11 mouse cellular contexts compared by ENCODE assay signal in the genomic region with DNA sequence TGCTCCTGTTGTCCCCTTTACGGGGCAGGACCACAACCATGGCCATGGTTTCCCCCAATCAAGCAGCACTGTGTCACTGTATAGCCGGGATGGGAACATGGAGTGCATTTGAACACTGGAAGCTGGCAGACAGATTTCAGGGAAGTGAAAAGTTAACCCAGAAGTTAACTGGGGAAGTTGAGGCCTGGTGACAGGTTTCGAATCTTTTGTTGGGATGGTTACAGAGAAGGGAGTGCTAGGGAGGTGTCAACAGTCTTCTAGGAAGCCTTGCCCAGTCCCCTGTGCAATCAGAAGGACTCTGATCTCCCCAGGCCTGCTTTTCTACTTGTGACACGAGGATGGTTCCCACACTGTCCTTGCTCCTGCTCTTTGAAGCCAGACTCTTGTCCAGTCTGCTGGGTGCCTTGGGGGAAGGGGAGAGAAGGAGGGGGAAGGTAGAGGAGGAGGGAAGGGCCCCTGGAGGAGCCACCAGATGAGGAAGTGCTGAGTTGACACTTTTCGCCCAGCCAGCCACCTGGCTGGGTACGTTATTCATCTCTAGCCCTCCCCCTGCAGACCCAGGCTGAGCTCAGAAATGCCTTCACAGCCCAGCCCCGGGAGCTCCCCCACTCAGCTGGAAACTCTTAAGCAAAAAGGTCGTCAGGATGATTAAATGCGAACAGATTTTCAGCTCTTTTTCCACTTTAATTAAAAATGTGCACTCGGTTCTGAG. TPM values are rescaled to one million over a fixed set of nuclear protein-coding genes. Genes with fewer than 3 reads are reported as not detected.
DNase-seq lines count a peak whose midpoint lies in the region; ATAC-seq lines count a peak whose summit lies in the region.
"Had no signal": no experiment of that assay in that cellular context is flagged by ENCODE, and none has a peak within 500 bp of the region (broad histone marks: within the 10 kb centered on the region; RNA-seq: fewer than 3 reads in every experiment).

No protein-coding gene starts in this region.

- H3K4me1 ChIP-seq in kidney, embryonic 15.5 days: peaks cover 63% of the 10 kb centered on the region
- H3K4me1 ChIP-seq in embryonic facial prominence, embryonic 10.5 days: peaks cover 56% of the 10 kb centered on the region
- peaks cover 61% of the 10 kb centered on the region for H3K4me1 ChIP-seq in limb, embryonic 10.5 days

- peaks cover 48% of the 10 kb centered on the region for H3K27me3 ChIP-seq in kidney, embryonic 15.5 days
- H3K27me3 ChIP-seq in embryonic facial prominence, embryonic 10.5 days (replicated peaks; ENCODE audit: low read depth, poor library complexity, severe bottlenecking): peaks cover 100% of the 10 kb centered on the region
- peaks cover 97% of the 10 kb centered on the region for H3K27me3 ChIP-seq in limb, embryonic 10.5 days (ENCODE audit: low read depth, poor library complexity, severe bottlenecking)

- no peak overlapping the region for H3K9ac ChIP-seq in kidney, embryonic 15.5 days

- peak; percentile 82 for ATAC-seq in kidney, embryonic 15.5 days (replicated peaks; ENCODE audit: low FRiP score)
- ATAC-seq: lung, postnatal 0 days had no signal

- 23% methylated on average over 10 of the region's 10 CpGs for WGBS in kidney, embryonic 15.5 days
- 16% methylated on average over 10 of the region's 10 CpGs for WGBS in embryonic facial prominence, embryonic 10.5 days
- 11% methylated on average over 10 of the region's 10 CpGs for WGBS in limb, embryonic 10.5 days

- H3K27ac ChIP-seq in kidney, embryonic 15.5 days: peak overlapping the region; percentile 77
- peak overlapping the region; percentile 32; the same call in 1 of the 2 replicates for H3K27ac ChIP-seq in embryonic facial prominence, embryonic 10.5 days (replicated peaks)
- peak overlapping the region; percentile 27 for H3K27ac ChIP-seq in limb, embryonic 10.5 days

- H3K4me3 ChIP-seq in kidney, embryonic 15.5 days (replicated peaks): no peak overlapping the region
- peak overlapping the region; percentile 26; the same call in 1 of the 2 replicates for H3K4me3 ChIP-seq in embryonic facial prominence, embryonic 10.5 days
- no peak overlapping the region for H3K4me3 ChIP-seq in limb, embryonic 10.5 days

- no peaks in the 10 kb centered on the region for H3K9me3 ChIP-seq in kidney, embryonic 15.5 days (replicated peaks)
- H3K9me3 ChIP-seq in embryonic facial prominence, embryonic 10.5 days: no peaks in the 10 kb centered on the region
- H3K9me3 ChIP-seq in limb, embryonic 10.5 days (replicated peaks): no peaks in the 10 kb centered on the region

- H3K4me2 ChIP-seq in kidney, embryonic 15.5 days: peak overlapping the region; percentile 1; the same call in 1 of the 2 replicates

- H3K36me3 ChIP-seq in kidney, embryonic 15.5 days: no peaks in the 10 kb centered on the region
- no peaks in the 10 kb centered on the region for H3K36me3 ChIP-seq in embryonic facial prominence, embryonic 10.5 days (replicated peaks)
- no peaks in the 10 kb centered on the region for H3K36me3 ChIP-seq in limb, embryonic 10.5 days

- no peak for DNase-seq in kidney, adult 18-20 months
- DNase-seq in embryonic facial prominence, embryonic 10.5 days (ENCODE audit: low spot score): peak; percentile 66
- DNase-seq in limb, embryonic 10.5 days (ENCODE audit: low spot score): peak; percentile 64
- peak; percentile 28 for DNase-seq in retina, embryonic 14.5 days (ENCODE audit: low spot score)
- no peak for DNase-seq in layer of hippocampus, adult 8-10 months (ENCODE audit: low spot score in 2 of 2)
- no peak for DNase-seq in adrenal gland, postnatal 14 days
- DNase-seq: adrenal gland, adult 2 months; cerebellum, adult 11-12 months; heart, postnatal 36 days had no signal

RNA-seq across cellular contexts. Expression of a gene that starts 8.1 kb away (rescaled TPM):
- polyA plus RNA-seq in kidney, embryonic 15.5 days (2015; fragmentation: Nextera tagmentation; extraction: Ambion mirVana): 25.8 and 28.7 TPM in 2 replicates
- 21.7 and 23.5 TPM in 2 replicates for polyA plus RNA-seq in embryonic facial prominence, embryonic 10.5 days (2016; fragmentation: Nextera tagmentation; extraction: Ambion mirVana)
- polyA plus RNA-seq in limb, embryonic 10.5 days (2016; fragmentation: Nextera tagmentation; extraction: Ambion mirVana): 9.7 and 16.3 TPM in 2 replicates
- 1 to 10 TPM; 1.9 to 2.8 (median 2.3) TPM for total RNA-seq in layer of hippocampus, adult 8-10 months (2022)
- 5.6 and 14.3 TPM in 2 replicates for total RNA-seq in adrenal gland, postnatal 14 days (2021)

Comparison
In these comparisons a context has a peak if more than half of its experiments do, and no peak if none do; other contexts are left out.
1. H3K27ac ChIP-seq: peak in every context shown above with its lines; median percentile 77 in kidney, embryonic 15.5 days; 32 in embryonic facial prominence, embryonic 10.5 days; 27 in limb, embryonic 10.5 days.
2. DNase-seq: peak in embryonic facial prominence, embryonic 10.5 days (single experiment), limb, embryonic 10.5 days (single experiment) and retina, embryonic 14.5 days (single experiment); none in kidney, adult 18-20 months (single experiment), layer of hippocampus, adult 8-10 months (0 of 2) and adrenal gland, postnatal 14 days (single experiment).